ENCODE assay signal across 9 mouse cellular contexts in the genomic region with DNA sequence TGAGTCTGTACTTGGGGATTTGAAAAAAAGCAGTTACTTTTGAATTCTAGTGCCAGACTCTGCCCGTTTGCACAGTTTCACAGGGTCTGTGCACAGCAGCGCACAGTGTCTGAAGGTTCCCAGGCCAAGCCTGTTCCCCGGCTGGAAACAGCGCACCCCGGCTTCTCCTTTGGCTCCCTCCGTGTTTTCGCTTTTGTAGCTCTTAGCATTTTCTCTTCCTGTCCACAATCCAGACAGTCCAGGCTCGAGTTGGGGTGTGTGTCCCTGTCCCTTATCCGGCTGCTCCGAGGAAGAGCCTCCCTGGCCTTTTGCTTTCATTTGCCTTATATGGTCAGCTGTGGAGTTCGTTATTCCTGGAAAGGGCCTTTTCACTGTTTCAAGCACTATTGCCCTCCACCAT.
DNase-seq lines count a peak whose midpoint lies in the region; ATAC-seq and TF ChIP-seq lines count a peak whose summit lies in the region.
"Had no signal": no experiment of that assay in that cellular context is flagged by ENCODE, and none has a peak within 500 bp of the region (broad histone marks: within the 10 kb centered on the region; RNA-seq: fewer than 3 reads in every experiment).

No protein-coding gene starts in this region.

- DNase-seq in urinary bladder, adult 18-20 months (ENCODE audit: low spot score in 2 of 2), result peak; percentile 35 to 36
- no peak for DNase-seq in urinary bladder, postnatal 25 days (ENCODE audit: low spot score)
- DNase-seq in heart, adult 11 months, result peak; percentile 98
- DNase-seq in lung, postnatal 0 days (ENCODE audit: low spot score), result peak; percentile 87
- DNase-seq in urinary bladder, postnatal 36 days (ENCODE audit: low spot score in 2 of 2), result peak; percentile 43 to 55
- DNase-seq in left cerebral cortex, adult 9 months (ENCODE audit: low spot score in 2 of 2), result no peak

- TF ChIP-seq EP300 in lung, postnatal 0 days (IDR thresholded peaks at IDR 0.05), result no peak

- H3K4me2 ChIP-seq in kidney, embryonic 15.5 days, result peak overlapping the region; percentile 43
- peak overlapping the region; percentile 49 for H3K4me2 ChIP-seq in lung, postnatal 0 days (replicated peaks; ENCODE audit: low read depth, low read length)

- WGBS in kidney, embryonic 15.5 days, result 37% methylated on average over 11 of the region's 11 CpGs
- WGBS in lung, postnatal 0 days, result 24% methylated on average over 11 of the region's 11 CpGs

- no peak for TF ChIP-seq CTCF in lung, postnatal 0 days (IDR thresholded peaks at IDR 0.05)

- no peaks in the 10 kb centered on the region for H3K36me3 ChIP-seq in kidney, embryonic 15.5 days
- H3K36me3 ChIP-seq in lung, postnatal 0 days (ENCODE audit: insufficient read depth, low read length), result no peaks in the 10 kb centered on the region

- no peaks in the 10 kb centered on the region for H3K9me3 ChIP-seq in kidney, embryonic 15.5 days (replicated peaks)
- H3K9me3 ChIP-seq in lung, postnatal 0 days (ENCODE audit: low read length), result no peaks in the 10 kb centered on the region

- peaks cover 26% of the 10 kb centered on the region for H3K4me1 ChIP-seq in kidney, embryonic 15.5 days
- H3K4me1 ChIP-seq in lung, postnatal 0 days (ENCODE audit: insufficient read depth, low read depth, low read length), result peaks cover 16% of the 10 kb centered on the region; the same call in 1 of the 2 replicates

- H3K27ac ChIP-seq in kidney, embryonic 15.5 days, result peak overlapping the region; percentile 81
- peak overlapping the region; percentile 84 for H3K27ac ChIP-seq in lung, postnatal 0 days (ENCODE audit: low read length)

- peak; percentile 65; the same call in 1 of the 2 replicates for ATAC-seq in kidney, embryonic 15.5 days (replicated peaks; ENCODE audit: low FRiP score)
- ATAC-seq in lung, postnatal 0 days, result peak; percentile 88
- no peak for ATAC-seq in frontal cortex, adult (ENCODE audit: low TSS enrichment)
- ATAC-seq: Patski had no signal

- H3K27me3 ChIP-seq in kidney, embryonic 15.5 days, result no peaks in the 10 kb centered on the region
- H3K27me3 ChIP-seq in lung, postnatal 0 days (replicated peaks; ENCODE audit: insufficient read depth, low read length), result no peaks in the 10 kb centered on the region
- H3K27me3 ChIP-seq: Patski had no signal

- H3K9ac ChIP-seq in kidney, embryonic 15.5 days, result no peak overlapping the region
- H3K9ac ChIP-seq in lung, postnatal 0 days (replicated peaks; ENCODE audit: low read depth), result peak overlapping the region; percentile 19; the same call in 1 of the 2 replicates

- 0 out of 2 replicates have a peak overlapping the region, but pooled peaks have one; percentile 7 for H3K4me3 ChIP-seq in kidney, embryonic 15.5 days (replicated peaks)
- peak overlapping the region; percentile 21 for H3K4me3 ChIP-seq in lung, postnatal 0 days (ENCODE audit: low read depth, low read length)

Comparison
In these comparisons a context has a peak if more than half of its experiments do, and no peak if none do; other contexts are left out.
1. DNase-seq: peak in urinary bladder, adult 18-20 months (2 of 2), heart, adult 11 months (single experiment), lung, postnatal 0 days (single experiment) and urinary bladder, postnatal 36 days (2 of 2); none in urinary bladder, postnatal 25 days (single experiment) and left cerebral cortex, adult 9 months (0 of 2).